In the genomic region with DNA sequence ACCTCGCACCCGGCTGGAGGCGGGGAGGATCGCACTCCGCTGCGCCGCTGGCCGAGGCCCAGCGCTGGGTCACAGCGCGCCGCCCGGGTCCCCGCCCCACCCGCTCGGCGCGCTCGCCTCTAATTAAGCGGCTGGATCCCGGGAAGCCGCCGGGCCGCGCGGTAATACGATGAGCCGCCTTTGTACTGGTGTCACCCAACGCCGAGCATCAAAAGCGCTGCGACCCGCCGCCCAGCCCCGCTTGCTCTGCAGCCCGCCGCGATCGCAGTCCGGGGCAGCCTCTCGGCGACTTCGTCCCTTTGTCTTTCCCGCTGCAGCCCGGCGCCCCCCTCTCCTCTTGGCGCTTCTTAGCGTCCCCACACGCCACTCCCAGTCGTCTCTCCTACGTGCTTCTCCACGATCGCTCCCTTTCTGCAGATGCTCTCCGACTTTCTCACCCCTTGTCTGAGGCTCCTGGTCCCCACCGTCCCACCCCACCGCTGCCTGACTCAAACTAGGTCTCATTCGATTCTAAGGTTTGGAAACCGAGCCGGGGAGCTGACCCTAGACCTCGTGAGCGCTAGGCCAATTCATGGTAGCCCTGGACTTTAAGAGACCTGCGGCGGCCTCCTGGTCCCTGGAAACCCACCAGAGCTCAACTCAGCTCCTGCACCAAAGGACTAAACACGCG, we compare ENCODE assay signal across 9 mouse cellular contexts. TPM values are rescaled to one million over a fixed set of nuclear protein-coding genes. Genes with fewer than 3 reads are reported as not detected.
A peak's percentile ranks its signal among the peaks of the same experiment; 100 is the strongest.
DNase-seq lines count a peak whose midpoint lies in the region; ATAC-seq and TF ChIP-seq lines count a peak whose summit lies in the region.
"Had no signal": no experiment of that assay in that cellular context is flagged by ENCODE, and none has a peak within 500 bp of the region (broad histone marks: within the 10 kb centered on the region; RNA-seq: fewer than 3 reads in every experiment).

No protein-coding gene starts in this region.

- H3K9ac ChIP-seq in forebrain, postnatal 0 days: no peak overlapping the region

- H3K4me1 ChIP-seq in forebrain, postnatal 0 days (ENCODE audit: insufficient read depth): no peaks in the 10 kb centered on the region
- peaks cover 62% of the 10 kb centered on the region for H3K4me1 ChIP-seq in limb, embryonic 10.5 days

- ATAC-seq in forebrain, postnatal 0 days: peak; percentile 55
- ATAC-seq in inflammation-experienced regulatory T-cells, adult 6 months: no peak

- H3K36me3 ChIP-seq in forebrain, postnatal 0 days (ENCODE audit: insufficient read depth): no peaks in the 10 kb centered on the region
- H3K36me3 ChIP-seq in limb, embryonic 10.5 days: no peaks in the 10 kb centered on the region

- peaks cover 88% of the 10 kb centered on the region for H3K27me3 ChIP-seq in forebrain, postnatal 0 days (ENCODE audit: insufficient read depth, low read length)
- peaks cover 100% of the 10 kb centered on the region for H3K27me3 ChIP-seq in limb, embryonic 10.5 days (ENCODE audit: low read depth, poor library complexity, severe bottlenecking)

- no peaks in the 10 kb centered on the region for H3K9me3 ChIP-seq in forebrain, postnatal 0 days (ENCODE audit: low read length)
- H3K9me3 ChIP-seq in limb, embryonic 10.5 days (replicated peaks): no peaks in the 10 kb centered on the region

- 3% methylated on average over 59 of the region's 65 CpGs for WGBS in forebrain, postnatal 0 days
- WGBS in limb, embryonic 10.5 days: under 1% methylated on average over 65 of the region's 65 CpGs

- no peak overlapping the region for H3K27ac ChIP-seq in forebrain, postnatal 0 days (ENCODE audit: low read depth, low read length)
- H3K27ac ChIP-seq in limb, embryonic 10.5 days: peak overlapping the region; percentile 71

- H3K4me2 ChIP-seq in forebrain, postnatal 0 days (ENCODE audit: low read depth): peak overlapping the region; percentile 36

- TF ChIP-seq CTCF in forebrain, postnatal 0 days (IDR thresholded peaks at IDR 0.05; ENCODE audit: low read depth): no peak

- peak overlapping the region; percentile 23 for H3K4me3 ChIP-seq in forebrain, postnatal 0 days (ENCODE audit: low read depth, low read length)
- H3K4me3 ChIP-seq in limb, embryonic 10.5 days: peak overlapping the region; percentile 40

- peak; percentile 17 for DNase-seq in thymus, postnatal 14 days
- DNase-seq in thymus, postnatal 4 days: no peak
- DNase-seq in forebrain, postnatal 0 days: no peak
- peak; percentile 77 for DNase-seq in limb, embryonic 10.5 days (ENCODE audit: low spot score)
- peak; percentile 10 for DNase-seq in skeletal muscle tissue, adult 2 months (ENCODE audit: low read depth, low spot score)
- DNase-seq in right cerebral cortex, postnatal 10 days (ENCODE audit: low spot score in 2 of 2): no peak
- DNase-seq in spleen, postnatal 36 days (ENCODE audit: low spot score in 2 of 2): no peak

RNA-seq across cellular contexts. Expression of a gene that starts 11.7 kb away (rescaled TPM):
- total RNA-seq in forebrain, postnatal 0 days (2014; rRNA removed): 0.05 and 0.31 TPM in 2 replicates
- not detected in 2 replicates for polyA plus RNA-seq in forebrain, postnatal 0 days (2015; fragmentation: Nextera tagmentation; extraction: Ambion mirVana)
- 0.11 and 0.14 TPM in 2 replicates for polyA plus RNA-seq in limb, embryonic 10.5 days (2016; fragmentation: Nextera tagmentation; extraction: Ambion mirVana)
- not detected for polyA plus RNA-seq in inflammation-experienced regulatory T-cells, adult 6 months (2017; shearing (Covaris generic))
- polyA plus RNA-seq: liver, embryonic 16.5 days had no signal

Comparison
In these comparisons a context has a peak if more than half of its experiments do, and no peak if none do; other contexts are left out.
1. DNase-seq: peak in thymus, postnatal 14 days (single experiment), limb, embryonic 10.5 days (single experiment) and skeletal muscle tissue, adult 2 months (single experiment); none in thymus, postnatal 4 days (single experiment), forebrain, postnatal 0 days (single experiment), right cerebral cortex, postnatal 10 days (0 of 2) and spleen, postnatal 36 days (0 of 2).